Mouse (Mus musculus) heart, embryonic 14.5 days (tissue): ENCODE results near the gene Zfp54. TPM values are rescaled to one million over a fixed set of nuclear protein-coding genes. Genes with fewer than 3 reads are reported as not detected.
"Not testable (repeated sequence)": the region's sequence is repeated elsewhere in the genome, so short reads cannot be mapped to it uniquely, and the experiment has no call there.

ENCODE experiments used
- ATAC-seq: fragments of 200-750 bp; cut with Nextera tagmentation; 2 replicates; pipeline ENCODE4 v1.8.0; 2017; ENCODE audit warnings: low read depth, moderate TSS enrichment; ENCODE audit not compliant: insufficient number of reproducible peaks, insufficient read depth, low FRiP score
- H3K27ac ChIP-seq, 2 experiments: fragments of 200-500 bp in 1 of 2; fragments of 300-500 bp in 1 of 2; sonication (generic) in 1 of 2; replicated peaks in 1 of 2; 2 replicates each; pipeline ENCODE4 v1.5.1; 2012 to 2014; ENCODE audit warnings: low read depth in 2 of 2, low read length in 2 of 2, control low read depth in 1 of 2, mild to moderate bottlenecking in 1 of 2, mixed read lengths in 1 of 2; ENCODE audit not compliant: control insufficient read depth in 1 of 2, insufficient read depth in 1 of 2
- H3K27me3 ChIP-seq: fragments of 300-500 bp; sonication (generic); 2 replicates; pipeline ENCODE4 v1.6.1; 2014; ENCODE audit warnings: mild to moderate bottlenecking, low read length, control low read depth; ENCODE audit not compliant: control insufficient read depth, insufficient read depth
- H3K36me3 ChIP-seq: fragments of 300-500 bp; sonication (generic); 2 replicates; pipeline ENCODE4 v1.6.1; 2014; ENCODE audit warnings: mild to moderate bottlenecking, control low read depth, low read length, mixed read lengths; ENCODE audit not compliant: control insufficient read depth, insufficient read depth
- H3K4me1 ChIP-seq, 2 experiments: fragments of 200-500 bp in 1 of 2; fragments of 300-500 bp in 1 of 2; sonication (generic) in 1 of 2; 2 replicates each; pipeline ENCODE4 v1.6.1; 2012 to 2014; ENCODE audit warnings: low read length in 2 of 2, control low read depth in 1 of 2, mixed read lengths in 1 of 2; ENCODE audit not compliant: control insufficient read depth in 2 of 2, insufficient read depth in 2 of 2
- H3K4me2 ChIP-seq: fragments of 300-500 bp; sonication (generic); 2 replicates; pipeline ENCODE4 v1.6.1; 2014; ENCODE audit warnings: mild to moderate bottlenecking, low read length
- H3K4me3 ChIP-seq, 2 experiments: fragments of 200-500 bp in 1 of 2; fragments of 300-500 bp in 1 of 2; sonication (generic) in 1 of 2; 2 replicates each; pipeline ENCODE4 v1.5.1; 2012 to 2014; ENCODE audit warnings: low read length in 2 of 2, mild to moderate bottlenecking in 2 of 2, control low read depth in 1 of 2, low read depth in 1 of 2, moderate library complexity in 1 of 2; ENCODE audit not compliant: control insufficient read depth in 1 of 2, insufficient read depth in 1 of 2
- H3K9ac ChIP-seq: fragments of 300-500 bp; sonication (generic); 2 replicates; pipeline ENCODE4 v1.6.1; 2014; ENCODE audit warnings: mild to moderate bottlenecking, low read length
- H3K9me3 ChIP-seq: fragments of 300-500 bp; sonication (generic); 2 replicates; pipeline ENCODE4 v1.6.1; 2016; ENCODE audit warnings: low read length, control low read depth; ENCODE audit not compliant: control insufficient read depth
- WGBS: fragments of 180-500 bp; shearing (Covaris S2); extraction: QIAGEN DNeasy Blood & Tissue Kit; methylation state at CpG from one replicate; pipeline ENCODE4 v1.1.7; 2014; 5-methylcytosine and 5-hydroxymethylcytosine counted together
- polyA plus RNA-seq: library from polyadenylated mRNA; unstranded; fragments of >200 nt; fragmentation: Nextera tagmentation; extraction: Ambion mirVana; gene quantifications from 2 replicates; pipeline ENCODE4 v1.2.1, GENCODE M21; 2014

The Zfp54 gene
- 3.4 and 4.0 TPM in 2 replicates for polyA plus RNA-seq

GRCm38 (mm10) chr17:21422664-21423599 is at the start of gene Zfp54:
Zfp54 (plus strand) TSS chr17:21423227.
- Histone ChIP-seq H3K4me1 (no peaks in the 10 kb centered on the region), H3K9me3 (no peaks in the 10 kb centered on the region), H3K9ac (peak within 1 kb of the TSS; percentile 70), H3K27ac (peak within 1 kb of the TSS; percentile 46 to 72; a peak in 3 of 4 replicates), H3K36me3 (no peaks in the 10 kb centered on the region), H3K4me3 (peak within 1 kb of the TSS; percentile 51 to 58), H3K27me3 (no peaks in the 10 kb centered on the region), H3K4me2 (peak within 1 kb of the TSS; percentile 93)
- WGBS: under 1% methylated on average over 22 of the region's 22 CpGs
- peak; percentile 100 for ATAC-seq

GRCm38 (mm10) chr17:21375311-21375710 is 47.7 kb upstream of the Zfp54 start:
- H3K4me1 ChIP-seq: no peaks in the 10 kb centered on the region
- no peak overlapping the region for H3K4me2 ChIP-seq
- ATAC-seq: no peak
- no peaks in the 10 kb centered on the region for H3K27me3 ChIP-seq
- 50% methylated on average over 1 of the region's 1 CpGs for WGBS
- H3K9me3 ChIP-seq: no peaks in the 10 kb centered on the region
- no peaks in the 10 kb centered on the region for H3K36me3 ChIP-seq
- no peak overlapping the region for H3K9ac ChIP-seq
- no peak overlapping the region for H3K4me3 ChIP-seq
- no peak overlapping the region for H3K27ac ChIP-seq

GRCm38 (mm10) chr17:21383391-21384056 is 39.5 kb upstream of the Zfp54 start, which contains the start of gene Zfp677:
Zfp677 (plus strand) TSS chr17:21383748.
- H3K4me1 ChIP-seq: peaks cover 0 to 4% of the 10 kb centered on the region in 2 experiments; a peak in 1 of 4 replicates
- H3K4me3 ChIP-seq: peak within 1 kb of the TSS; percentile 54 to 63
- H3K9me3 ChIP-seq: no peaks in the 10 kb centered on the region
- no peaks in the 10 kb centered on the region for H3K27me3 ChIP-seq
- 4% methylated on average over 20 of the region's 20 CpGs for WGBS
- peak within 1 kb of the TSS; percentile 66; the same call in 1 of the 2 replicates for H3K9ac ChIP-seq
- peak within 1 kb of the TSS; percentile 14 to 35; a peak in 1 of 4 replicates for H3K27ac ChIP-seq
- H3K4me2 ChIP-seq: peak within 1 kb of the TSS; percentile 87
- ATAC-seq: peak; percentile 91
- no peaks in the 10 kb centered on the region for H3K36me3 ChIP-seq

GRCm38 (mm10) chr17:21384057-21384411 is 39.0 kb upstream of the Zfp54 start:
- Histone ChIP-seq H3K9me3 (no peaks in the 10 kb centered on the region), H3K4me2 (peak overlapping the region; percentile 87), H3K27me3 (no peaks in the 10 kb centered on the region), H3K36me3 (no peaks in the 10 kb centered on the region), H3K4me1 (peaks cover 0 to 4% of the 10 kb centered on the region in 2 experiments; a peak in 1 of 4 replicates), H3K9ac (peak overlapping the region; percentile 66; the same call in 1 of the 2 replicates), H3K4me3 (peak overlapping the region; percentile 54 to 63), H3K27ac (peak overlapping the region; percentile 14 to 35; a peak in 1 of 4 replicates)
- WGBS: 14% methylated on average over 8 of the region's 8 CpGs
- no peak for ATAC-seq

GRCm38 (mm10) chr17:21438806-21439400 is 15.9 kb downstream of the Zfp54 start:
- not testable (repeated sequence) for H3K27me3 ChIP-seq, H3K27ac ChIP-seq, H3K9me3 ChIP-seq, H3K4me3 ChIP-seq, H3K4me2 ChIP-seq, H3K4me1 ChIP-seq, H3K36me3 ChIP-seq, H3K9ac ChIP-seq, ATAC-seq
- 73% methylated on average over 9 of the region's 9 CpGs for WGBS

GRCm38 (mm10) chr17:21449669-21450068 is 26.6 kb downstream of the Zfp54 start:
- 1% methylated on average over 3 of the region's 3 CpGs for WGBS
- peaks cover 2 to 7% of the 10 kb centered on the region in 2 experiments; a peak in 3 of 4 replicates for H3K4me1 ChIP-seq

GRCm38 (mm10) chr17:21450138-21450704 is 27.2 kb downstream of the Zfp54 start, which contains the start of gene Zfp51:
Zfp51 (plus strand) TSS chr17:21450374.
- H3K9ac ChIP-seq: peak within 1 kb of the TSS; percentile 62
- H3K27ac ChIP-seq: peak within 1 kb of the TSS; percentile 85 to 89
- H3K4me1 ChIP-seq: peaks cover 2 to 7% of the 10 kb centered on the region in 2 experiments; a peak in 3 of 4 replicates
- peak; percentile 100 for ATAC-seq
- H3K9me3 ChIP-seq: no peaks in the 10 kb centered on the region
- WGBS: under 1% methylated on average over 26 of the region's 26 CpGs
- H3K4me2 ChIP-seq: peak within 1 kb of the TSS; percentile 72
- H3K4me3 ChIP-seq: peak within 1 kb of the TSS; percentile 74 to 87
- no peaks in the 10 kb centered on the region for H3K27me3 ChIP-seq
- peaks cover 9% of the 10 kb centered on the region; the same call in 1 of the 2 replicates for H3K36me3 ChIP-seq

More at GRCm38 (mm10) chr17:21449669-21450068, 26.6 kb downstream of the Zfp54 start:
- Histone ChIP-seq H3K4me2 (peak overlapping the region; percentile 72), H3K36me3 (peaks cover 9% of the 10 kb centered on the region; the same call in 1 of the 2 replicates), H3K9ac (peak overlapping the region; percentile 62), H3K27ac (peak overlapping the region; percentile 78 to 85), H3K4me3 (peak overlapping the region; percentile 74 to 87), H3K27me3 (no peaks in the 10 kb centered on the region), H3K9me3 (no peaks in the 10 kb centered on the region)
- ATAC-seq: peak; percentile 73
